Comparison of ENCODE assay signal across 11 mouse cellular contexts in the genomic region with DNA sequence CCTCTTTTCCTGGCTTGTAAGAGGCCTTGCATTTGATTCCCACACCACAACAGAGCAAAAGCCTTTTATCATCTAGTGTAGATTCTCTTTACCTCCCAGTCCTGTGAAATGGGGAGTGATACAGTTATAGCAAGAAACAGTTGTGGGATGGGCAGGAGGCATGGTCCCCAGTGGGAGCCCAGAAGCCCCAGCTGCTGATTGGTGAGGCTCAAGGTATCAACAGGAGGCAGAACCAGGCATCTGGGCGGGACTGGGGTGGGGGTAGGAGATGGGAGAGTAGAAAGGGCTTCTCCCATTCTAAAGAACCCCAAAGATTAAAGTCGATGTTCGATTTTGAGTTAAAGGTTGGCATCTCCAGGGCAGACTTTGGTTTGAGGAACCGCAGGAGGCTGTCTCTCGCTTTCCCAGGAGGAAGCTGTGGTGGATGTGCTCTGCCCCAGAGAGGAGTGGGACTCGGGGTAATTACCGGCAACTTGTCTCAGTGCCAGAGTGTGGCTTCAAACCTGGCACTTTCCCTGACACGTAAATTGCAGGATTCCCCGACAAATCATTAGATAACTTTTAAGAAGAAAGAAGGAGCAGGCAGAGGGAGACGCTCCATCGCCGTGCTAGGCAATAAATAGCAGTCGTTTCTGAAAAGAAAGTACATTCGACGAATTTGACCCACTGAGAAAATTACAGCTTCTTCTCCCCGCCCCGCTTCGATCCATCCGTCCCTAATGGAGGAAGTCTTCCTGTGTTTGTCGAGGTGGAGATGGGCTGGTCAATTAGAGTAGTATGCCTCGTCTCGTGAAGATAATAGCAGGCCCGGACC. TPM values are rescaled to one million over a fixed set of nuclear protein-coding genes. Genes with fewer than 3 reads are reported as not detected.
A peak's percentile ranks its signal among the peaks of the same experiment; 100 is the strongest.
DNase-seq lines count a peak whose midpoint lies in the region; ATAC-seq and TF ChIP-seq lines count a peak whose summit lies in the region.
"Had no signal": no experiment of that assay in that cellular context is flagged by ENCODE, and none has a peak within 500 bp of the region (broad histone marks: within the 10 kb centered on the region; RNA-seq: fewer than 3 reads in every experiment).

No protein-coding gene starts in this region.

- intact Hi-C loops in heart, postnatal 10 days (cut with DNase I), result loop anchor here (10.0 kb wide), 1 partner anchor 397 kb away; no protein-coding TSS in a partner anchor

- peaks cover 3% of the 10 kb centered on the region; the same call in 1 of the 2 replicates for H3K36me3 ChIP-seq in heart, embryonic 11.5 days (ENCODE audit: control insufficient read depth, insufficient read depth, low read length)
- H3K36me3 ChIP-seq in midbrain, embryonic 16.5 days (ENCODE audit: control insufficient read depth, insufficient read depth, low read length), result no peaks in the 10 kb centered on the region
- no peaks in the 10 kb centered on the region for H3K36me3 ChIP-seq in midbrain, embryonic 15.5 days (replicated peaks)
- H3K36me3 ChIP-seq in intestine, embryonic 14.5 days (ENCODE audit: control insufficient read depth, insufficient read depth, low read length), result peaks cover 18% of the 10 kb centered on the region; the same call in 1 of the 2 replicates

- no peak for TF ChIP-seq POLR2A in olfactory bulb, adult 2 months (IDR thresholded peaks at IDR 0.05; ENCODE audit: insufficient read depth, low read depth, low read length)

- peak overlapping the region; percentile 73 for H3K27ac ChIP-seq in heart, embryonic 11.5 days (ENCODE audit: low read depth, low read length)
- peak overlapping the region; percentile 5; the same call in 1 of the 2 replicates for H3K27ac ChIP-seq in midbrain, embryonic 16.5 days (ENCODE audit: low read length)
- H3K27ac ChIP-seq in midbrain, embryonic 15.5 days, result no peak overlapping the region
- 0 out of 2 replicates have a peak overlapping the region, but pooled peaks have one; percentile 62 for H3K27ac ChIP-seq in intestine, embryonic 14.5 days (ENCODE audit: low read depth)
- peak overlapping the region; percentile 19; the same call in 1 of the 2 replicates for H3K27ac ChIP-seq in olfactory bulb, adult 2 months (ENCODE audit: insufficient read depth, low read depth, low read length)

- WGBS in heart, embryonic 11.5 days (ENCODE audit: insufficient replicate concordance), result 39% methylated on average over 23 of the region's 23 CpGs
- 49% methylated on average over 23 of the region's 23 CpGs for WGBS in midbrain, embryonic 16.5 days
- WGBS in midbrain, embryonic 15.5 days, result 50% methylated on average over 23 of the region's 23 CpGs
- WGBS in intestine, embryonic 14.5 days, result 25% methylated on average over 23 of the region's 23 CpGs
- 16% methylated on average over 23 of the region's 23 CpGs for WGBS in olfactory bulb, adult 2 months

- no peak overlapping the region for H3K4me3 ChIP-seq in heart, embryonic 11.5 days (ENCODE audit: low read depth, low read length)
- no peak overlapping the region for H3K4me3 ChIP-seq in midbrain, embryonic 16.5 days (ENCODE audit: low read depth, low read length)
- H3K4me3 ChIP-seq in midbrain, embryonic 15.5 days, result no peak overlapping the region
- H3K4me3 ChIP-seq in intestine, embryonic 14.5 days (ENCODE audit: low read depth, low read length), result no peak overlapping the region
- H3K4me3 ChIP-seq in olfactory bulb, adult 2 months (ENCODE audit: insufficient read depth, low read depth, low read length), result no peak overlapping the region

- DNase-seq in heart, postnatal 10 days, result no peak
- DNase-seq in intestine, embryonic 14.5 days (ENCODE audit: low spot score), result no peak
- DNase-seq in layer of hippocampus, adult 9-11 months, result no peak
- DNase-seq in thymus, postnatal 14 days, result no peak
- DNase-seq: cerebellum, adult 2 months; kidney, adult 11 months had no signal

- peaks cover 37% of the 10 kb centered on the region for H3K4me1 ChIP-seq in heart, embryonic 11.5 days (ENCODE audit: control insufficient read depth, insufficient read depth, low read length)
- H3K4me1 ChIP-seq in midbrain, embryonic 16.5 days (ENCODE audit: control insufficient read depth, insufficient read depth, low read length), result peaks cover 6% of the 10 kb centered on the region; the same call in 1 of the 2 replicates
- H3K4me1 ChIP-seq in midbrain, embryonic 15.5 days, result peaks cover 23% of the 10 kb centered on the region
- H3K4me1 ChIP-seq in intestine, embryonic 14.5 days (replicated peaks; ENCODE audit: control insufficient read depth, insufficient read depth, low read length), result peaks cover 19% of the 10 kb centered on the region
- H3K4me1 ChIP-seq in olfactory bulb, adult 2 months (ENCODE audit: control insufficient read depth, insufficient read depth, low read length), result peaks cover 29% of the 10 kb centered on the region

- H3K9me3 ChIP-seq in heart, embryonic 11.5 days (replicated peaks; ENCODE audit: control insufficient read depth, low read length), result no peaks in the 10 kb centered on the region
- no peaks in the 10 kb centered on the region for H3K9me3 ChIP-seq in midbrain, embryonic 16.5 days (replicated peaks; ENCODE audit: control insufficient read depth, low read length, poor library complexity, severe bottlenecking)
- no peaks in the 10 kb centered on the region for H3K9me3 ChIP-seq in midbrain, embryonic 15.5 days
- H3K9me3 ChIP-seq in intestine, embryonic 14.5 days (ENCODE audit: control insufficient read depth, low read length), result no peaks in the 10 kb centered on the region

- H3K9ac ChIP-seq in heart, embryonic 11.5 days (ENCODE audit: low read depth, low read length), result no peak overlapping the region
- no peak overlapping the region for H3K9ac ChIP-seq in midbrain, embryonic 16.5 days (ENCODE audit: low read depth, low read length)
- H3K9ac ChIP-seq in midbrain, embryonic 15.5 days, result no peak overlapping the region
- H3K9ac ChIP-seq in intestine, embryonic 14.5 days (ENCODE audit: low read length), result no peak overlapping the region; the same call in 1 of the 2 replicates

- no peak for TF ChIP-seq CTCF in olfactory bulb, adult 2 months (IDR thresholded peaks at IDR 0.05; ENCODE audit: insufficient read depth, low read depth, low read length)

- ATAC-seq in heart, embryonic 11.5 days (replicated peaks; ENCODE audit: insufficient number of reproducible peaks, low FRiP score, low TSS enrichment), result no peak
- no peak for ATAC-seq in midbrain, embryonic 16.5 days
- ATAC-seq in midbrain, embryonic 15.5 days (replicated peaks), result no peak
- no peak; the same call in 1 of the 2 replicates for ATAC-seq in intestine, embryonic 14.5 days (replicated peaks; ENCODE audit: low FRiP score, low TSS enrichment, low read depth)

- H3K27me3 ChIP-seq in heart, embryonic 11.5 days (ENCODE audit: control insufficient read depth, insufficient read depth, low read length), result no peaks in the 10 kb centered on the region
- H3K27me3 ChIP-seq in midbrain, embryonic 16.5 days (ENCODE audit: control insufficient read depth, insufficient read depth, low read depth, low read length), result no peaks in the 10 kb centered on the region
- H3K27me3 ChIP-seq in midbrain, embryonic 15.5 days (replicated peaks), result no peaks in the 10 kb centered on the region
- no peaks in the 10 kb centered on the region for H3K27me3 ChIP-seq in intestine, embryonic 14.5 days (replicated peaks; ENCODE audit: control insufficient read depth, insufficient read depth, low read length)

- H3K4me2 ChIP-seq in heart, embryonic 11.5 days, result no peak overlapping the region
- no peak overlapping the region for H3K4me2 ChIP-seq in midbrain, embryonic 16.5 days (ENCODE audit: low read length)
- H3K4me2 ChIP-seq in midbrain, embryonic 15.5 days, result no peak overlapping the region
- H3K4me2 ChIP-seq in intestine, embryonic 14.5 days (ENCODE audit: low read length), result peak overlapping the region; percentile 20; the same call in 1 of the 2 replicates

RNA-seq across cellular contexts. Expression of gene Parvb, which starts 13.7 kb away (rescaled TPM):
- polyA plus RNA-seq in heart, embryonic 11.5 days (2014; fragmentation: Nextera tagmentation; extraction: Ambion mirVana), result 19.3 and 21.1 TPM in 2 replicates
- 100 to 1,000 TPM; 165 to 174 TPM for total RNA-seq in heart, postnatal 10 days (2021)
- 4.3 and 4.7 TPM in 2 replicates for polyA plus RNA-seq in midbrain, embryonic 16.5 days (2015; fragmentation: Nextera tagmentation; extraction: Ambion mirVana)
- polyA plus RNA-seq in midbrain, embryonic 15.5 days (2015; fragmentation: Nextera tagmentation; extraction: Ambion mirVana), result 4.2 and 5.4 TPM in 2 replicates
- polyA plus RNA-seq in intestine, embryonic 14.5 days (2014; fragmentation: Nextera tagmentation; extraction: Ambion mirVana), result 3.6 and 5.1 TPM in 2 replicates
- not detected in 2 replicates for polyA plus RNA-seq in olfactory bulb, adult 2 months (2012; ENCODE audit: insufficient read depth, insufficient read length, low replicate concordance, missing spikeins)

RNA-seq across cellular contexts. Expression of gene Samm50, which starts 26.1 kb away (rescaled TPM):
- 75.9 and 95.7 TPM in 2 replicates for polyA plus RNA-seq in heart, embryonic 11.5 days (2014; fragmentation: Nextera tagmentation; extraction: Ambion mirVana)
- total RNA-seq in heart, postnatal 10 days (2021), result 100 to 1,000 TPM; 254 to 262 TPM
- polyA plus RNA-seq in midbrain, embryonic 16.5 days (2015; fragmentation: Nextera tagmentation; extraction: Ambion mirVana), result 90.6 and 93.8 TPM in 2 replicates
- 83.3 and 86.6 TPM in 2 replicates for polyA plus RNA-seq in midbrain, embryonic 15.5 days (2015; fragmentation: Nextera tagmentation; extraction: Ambion mirVana)
- 88.5 and 89.2 TPM in 2 replicates for polyA plus RNA-seq in intestine, embryonic 14.5 days (2014; fragmentation: Nextera tagmentation; extraction: Ambion mirVana)
- not detected in 2 replicates for polyA plus RNA-seq in olfactory bulb, adult 2 months (2012; ENCODE audit: insufficient read depth, insufficient read length, low replicate concordance, missing spikeins)

RNA-seq across cellular contexts. Expression of gene Pnpla3, which starts 50.5 kb away (rescaled TPM):
- 0.34 and 0.97 TPM in 2 replicates for polyA plus RNA-seq in heart, embryonic 11.5 days (2014; fragmentation: Nextera tagmentation; extraction: Ambion mirVana)
- 1 to 10 TPM; 4.5 to 4.6 TPM for total RNA-seq in heart, postnatal 10 days (2021)
- 7.0 and 7.1 TPM in 2 replicates for polyA plus RNA-seq in midbrain, embryonic 16.5 days (2015; fragmentation: Nextera tagmentation; extraction: Ambion mirVana)
- 4.6 and 6.4 TPM in 2 replicates for polyA plus RNA-seq in midbrain, embryonic 15.5 days (2015; fragmentation: Nextera tagmentation; extraction: Ambion mirVana)
- polyA plus RNA-seq in intestine, embryonic 14.5 days (2014; fragmentation: Nextera tagmentation; extraction: Ambion mirVana), result 0.41 and 0.44 TPM in 2 replicates
- polyA plus RNA-seq in olfactory bulb, adult 2 months (2012; ENCODE audit: insufficient read depth, insufficient read length, low replicate concordance, missing spikeins), result not detected in 2 replicates
- total RNA-seq: megakaryocyte, adult 5-6 weeks had no signal
